In the genomic region with DNA sequence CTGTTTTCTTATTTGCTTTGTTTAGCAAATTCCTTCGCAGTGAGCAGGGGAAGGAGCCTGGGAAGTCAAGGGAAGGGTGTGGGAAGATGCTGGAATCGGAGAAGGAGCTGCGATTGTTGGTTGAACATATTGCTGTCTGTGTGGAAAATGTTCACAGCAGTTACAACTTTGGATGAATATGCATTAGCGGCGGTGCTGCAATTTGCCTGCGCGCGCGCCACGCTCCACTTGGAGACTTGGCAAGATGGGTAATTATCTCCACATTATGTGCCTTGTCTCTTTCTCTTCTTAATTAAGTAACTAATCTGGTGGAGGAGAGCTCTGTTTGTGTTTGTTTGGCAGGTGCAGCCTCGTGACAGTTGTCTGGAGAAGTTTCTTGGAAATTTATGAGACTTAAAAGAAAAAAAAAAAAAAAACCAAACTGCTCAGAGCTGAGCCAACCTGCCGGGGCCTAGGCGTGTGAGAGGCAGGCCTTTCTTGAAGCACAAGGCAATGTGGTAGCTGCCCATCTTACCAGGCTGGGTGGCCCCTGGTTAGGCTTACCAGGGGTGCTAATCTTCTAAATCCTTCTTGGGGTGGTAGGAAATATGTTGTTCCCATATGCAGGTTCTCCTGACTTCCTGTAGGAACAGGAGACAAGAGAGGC, we compare ENCODE assay signal across 17 mouse cellular contexts.
DNase-seq lines count a peak whose midpoint lies in the region; ATAC-seq and TF ChIP-seq lines count a peak whose summit lies in the region.
"Had no signal": no experiment of that assay in that cellular context is flagged by ENCODE, and none has a peak within 500 bp of the region (broad histone marks: within the 10 kb centered on the region; RNA-seq: fewer than 3 reads in every experiment).

No protein-coding gene starts in this region.

- no peaks in the 10 kb centered on the region for H3K4me1 ChIP-seq in midbrain, postnatal 0 days (ENCODE audit: insufficient read depth, low read length)
- no peaks in the 10 kb centered on the region for H3K4me1 ChIP-seq in midbrain, embryonic 15.5 days
- no peaks in the 10 kb centered on the region for H3K4me1 ChIP-seq in kidney, embryonic 14.5 days (ENCODE audit: control insufficient read depth, insufficient read depth, low read length)
- H3K4me1 ChIP-seq: limb, embryonic 13.5 days had no signal

- no peak for TF ChIP-seq CTCF in midbrain, postnatal 0 days (IDR thresholded peaks at IDR 0.05)

- no peak overlapping the region for H3K9ac ChIP-seq in midbrain, postnatal 0 days (replicated peaks; ENCODE audit: low read length, poor library complexity, severe bottlenecking)
- no peak overlapping the region for H3K9ac ChIP-seq in midbrain, embryonic 15.5 days
- no peak overlapping the region for H3K9ac ChIP-seq in kidney, embryonic 14.5 days (ENCODE audit: low read depth, low read length)
- H3K9ac ChIP-seq: limb, embryonic 13.5 days; liver, postnatal 0 days; neural tube, embryonic 13.5 days had no signal

- no peak overlapping the region for H3K4me2 ChIP-seq in midbrain, postnatal 0 days (ENCODE audit: low read depth, low read length, poor library complexity, severe bottlenecking)
- H3K4me2 ChIP-seq in midbrain, embryonic 15.5 days: no peak overlapping the region
- H3K4me2 ChIP-seq in kidney, embryonic 14.5 days (replicated peaks; ENCODE audit: low read depth, low read length): no peak overlapping the region
- H3K4me2 ChIP-seq: heart, embryonic 11.5 days; limb, embryonic 13.5 days; neural tube, embryonic 13.5 days had no signal

- H3K9me3 ChIP-seq in midbrain, postnatal 0 days (ENCODE audit: low read length): no peaks in the 10 kb centered on the region
- no peaks in the 10 kb centered on the region for H3K9me3 ChIP-seq in midbrain, embryonic 15.5 days
- H3K9me3 ChIP-seq in kidney, embryonic 14.5 days (ENCODE audit: control insufficient read depth, low read length): no peaks in the 10 kb centered on the region
- H3K9me3 ChIP-seq: limb, embryonic 13.5 days; neural tube, embryonic 13.5 days had no signal

- no peak for ATAC-seq in midbrain, postnatal 0 days (ENCODE audit: low FRiP score)
- ATAC-seq in midbrain, embryonic 15.5 days (replicated peaks): no peak
- ATAC-seq in kidney, embryonic 14.5 days (ENCODE audit: low FRiP score, low TSS enrichment): no peak
- ATAC-seq: activated CD4-positive, CD25-positive, alpha-beta regulatory T cell, adult 4 months; intestine, embryonic 16.5 days; liver, postnatal 0 days had no signal

- no peaks in the 10 kb centered on the region for H3K36me3 ChIP-seq in midbrain, postnatal 0 days (ENCODE audit: insufficient read depth, low read length)
- H3K36me3 ChIP-seq in midbrain, embryonic 15.5 days (replicated peaks): no peaks in the 10 kb centered on the region
- H3K36me3 ChIP-seq in kidney, embryonic 14.5 days (ENCODE audit: control insufficient read depth, insufficient read depth, low read length): no peaks in the 10 kb centered on the region
- H3K36me3 ChIP-seq: limb, embryonic 13.5 days; neural tube, embryonic 13.5 days had no signal

- no peaks in the 10 kb centered on the region for H3K27me3 ChIP-seq in midbrain, postnatal 0 days (ENCODE audit: insufficient read depth, low read length)
- no peaks in the 10 kb centered on the region for H3K27me3 ChIP-seq in midbrain, embryonic 15.5 days (replicated peaks)
- H3K27me3 ChIP-seq in kidney, embryonic 14.5 days (ENCODE audit: control insufficient read depth, insufficient read depth, low read length): peaks cover 7% of the 10 kb centered on the region; the same call in 1 of the 2 replicates

- peak; percentile 29 for DNase-seq in midbrain, postnatal 0 days (ENCODE audit: low spot score)
- peak; percentile 58 to 72 for DNase-seq in frontal cortex, postnatal 36 days (ENCODE audit: low spot score in 2 of 2)
- peak; percentile 74 to 76 for DNase-seq in left cerebral cortex, postnatal 14 days (ENCODE audit: low spot score in 2 of 2)
- DNase-seq in telencephalon, adult 2 months (ENCODE audit: low read depth, low spot score): peak; percentile 64
- DNase-seq in lung, postnatal 4 days: no peak
- DNase-seq in kidney, adult 8-10 months: no peak
- DNase-seq: cerebellum, adult 18-20 months; gastrocnemius, postnatal 14 days; kidney, postnatal 25 days; liver, postnatal 0 days had no signal

- intact Hi-C loops in left cerebral cortex, postnatal 14 days (cut with DNase I): no loop called here

- H3K27ac ChIP-seq in midbrain, postnatal 0 days (ENCODE audit: low read depth, low read length): no peak overlapping the region
- H3K27ac ChIP-seq in midbrain, embryonic 15.5 days: no peak overlapping the region
- no peak overlapping the region for H3K27ac ChIP-seq in kidney, embryonic 14.5 days (ENCODE audit: low read depth, low read length)
- H3K27ac ChIP-seq: limb, embryonic 13.5 days; neural tube, embryonic 13.5 days had no signal

- WGBS in midbrain, postnatal 0 days: 74% methylated on average over 13 of the region's 13 CpGs
- 77% methylated on average over 13 of the region's 13 CpGs for WGBS in midbrain, embryonic 15.5 days
- 82% methylated on average over 13 of the region's 13 CpGs for WGBS in kidney, embryonic 14.5 days

- H3K4me3 ChIP-seq in midbrain, postnatal 0 days (ENCODE audit: low read depth, low read length): no peak overlapping the region
- no peak overlapping the region for H3K4me3 ChIP-seq in midbrain, embryonic 15.5 days
- H3K4me3 ChIP-seq in kidney, embryonic 14.5 days (ENCODE audit: low read length): no peak overlapping the region
- H3K4me3 ChIP-seq: limb, embryonic 13.5 days; neural tube, embryonic 13.5 days had no signal

Comparison
In these comparisons a context has a peak if more than half of its experiments do, and no peak if none do; other contexts are left out.
1. DNase-seq: peak in midbrain, postnatal 0 days (single experiment), frontal cortex, postnatal 36 days (2 of 2), left cerebral cortex, postnatal 14 days (2 of 2) and telencephalon, adult 2 months (single experiment); none in lung, postnatal 4 days (0 of 2) and kidney, adult 8-10 months (0 of 2).